Mouse (Mus musculus) kidney, adult 2 months (tissue): ENCODE data around the gene Lrcol1.

ENCODE experiments used
- CTCF ChIP-seq: fragments of 200-500 bp; conservative IDR thresholded peaks from 2 replicates; pipeline ENCODE4 v1.5.1; 2011; ENCODE audit warnings: low read depth, mild to moderate bottlenecking, control low read depth, low read length, moderate library complexity, mixed read lengths; ENCODE audit not compliant: insufficient read depth, insufficient read length
- POLR2A ChIP-seq: fragments of 200-500 bp; IDR thresholded peaks from one replicate; pipeline ENCODE4 v1.6.1; 2011; ENCODE audit warnings: low read depth, low read length, control low read depth

DNA sequence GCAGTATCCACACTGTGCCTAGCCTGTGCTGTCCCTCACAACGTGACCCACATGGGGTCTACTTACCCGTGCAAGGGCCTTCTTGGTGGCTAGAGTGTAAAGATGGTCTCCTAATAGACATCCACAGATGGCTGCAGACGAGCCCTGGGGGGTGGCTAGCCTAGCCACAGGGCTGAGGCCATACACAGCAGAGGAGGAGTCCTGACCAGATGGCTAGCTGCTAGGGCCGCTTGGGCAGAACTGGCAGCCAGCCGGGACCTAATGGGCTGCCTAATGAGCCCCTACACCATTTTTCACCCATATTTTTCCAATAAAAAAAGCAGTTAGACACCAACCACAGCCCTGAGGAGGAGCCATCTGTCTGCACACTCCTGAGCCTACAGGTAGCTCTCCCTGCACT lies 48.2 kb downstream of the Lrcol1 start:
- TF ChIP-seq CTCF, result no peak
- TF ChIP-seq POLR2A, result no peak
